19 mouse cellular contexts compared by ENCODE assay signal in genomic region chr4:46585041-46585810, GRCm38 (mm10). TPM values are rescaled to one million over a fixed set of nuclear protein-coding genes. Genes with fewer than 3 reads are reported as not detected.
DNase-seq lines count a peak whose midpoint lies in the region; ATAC-seq and TF ChIP-seq lines count a peak whose summit lies in the region.
"Had no signal": no experiment of that assay in that cellular context is flagged by ENCODE, and none has a peak within 500 bp of the region (broad histone marks: within the 10 kb centered on the region; RNA-seq: fewer than 3 reads in every experiment).

No protein-coding gene starts in this region.

- peak; percentile 46 for DNase-seq in CD4-positive, CD25-positive, alpha-beta regulatory T cell, adult 2 months (ENCODE audit: low read depth, low spot score)
- no peak for DNase-seq in heart, embryonic 10.5 days (ENCODE audit: low spot score)
- DNase-seq in liver, postnatal 0 days, result no peak
- DNase-seq in ovary, postnatal 14 days (ENCODE audit: low spot score), result no peak
- DNase-seq: kidney, adult 11 months; kidney, postnatal 14 days; lung, adult 18-20 months; lung, postnatal 36 days; retina, postnatal 1 day; thymus, postnatal 14 days had no signal

- no peak for TF ChIP-seq CTCF in liver, postnatal 0 days (IDR thresholded peaks at IDR 0.05; ENCODE audit: low read depth)

- no peak for ATAC-seq in CD4-positive, CD25-positive, alpha-beta regulatory T cell, adult 4 months
- ATAC-seq in heart, embryonic 11.5 days (replicated peaks; ENCODE audit: insufficient number of reproducible peaks, low FRiP score, low TSS enrichment), result no peak
- ATAC-seq in megakaryocyte, adult 5-6 weeks (ENCODE audit: poor library complexity, severe bottlenecking), result no peak
- ATAC-seq in liver, postnatal 0 days, result no peak
- ATAC-seq: forebrain, embryonic 13.5 days; midbrain, embryonic 15.5 days had no signal

- H3K27ac ChIP-seq in heart, embryonic 10.5 days, result 0 out of 2 replicates have a peak overlapping the region, but pooled peaks have one; percentile 53
- no peak overlapping the region for H3K27ac ChIP-seq in heart, embryonic 11.5 days (ENCODE audit: low read depth, low read length)
- H3K27ac ChIP-seq in liver, postnatal 0 days (ENCODE audit: low read depth), result peak overlapping the region; percentile 49; the same call in 1 of the 2 replicates
- H3K27ac ChIP-seq: forebrain, embryonic 13.5 days; hindbrain, embryonic 13.5 days; left cerebral cortex, adult 2 months; limb, embryonic 12.5 days; midbrain, embryonic 15.5 days had no signal

- 73% methylated on average over 13 of the region's 13 CpGs for WGBS in heart, embryonic 10.5 days
- 74% methylated on average over 13 of the region's 13 CpGs for WGBS in heart, embryonic 11.5 days (ENCODE audit: insufficient replicate concordance)
- WGBS in liver, postnatal 0 days (ENCODE audit: insufficient replicate concordance), result 58% methylated on average over 13 of the region's 13 CpGs

- peaks cover 40% of the 10 kb centered on the region for H3K4me1 ChIP-seq in heart, embryonic 10.5 days
- H3K4me1 ChIP-seq in heart, embryonic 11.5 days (ENCODE audit: control insufficient read depth, insufficient read depth, low read length), result peaks cover 7% of the 10 kb centered on the region
- H3K4me1 ChIP-seq in megakaryocyte, embryonic 14.5 days, result peaks cover 48% of the 10 kb centered on the region
- peaks cover 10% of the 10 kb centered on the region for H3K4me1 ChIP-seq in liver, postnatal 0 days (ENCODE audit: insufficient read depth)
- H3K4me1 ChIP-seq: forebrain, embryonic 13.5 days; hindbrain, embryonic 13.5 days; limb, embryonic 12.5 days; midbrain, embryonic 15.5 days had no signal

- no peak overlapping the region for H3K4me2 ChIP-seq in heart, embryonic 11.5 days
- H3K4me2 ChIP-seq in liver, postnatal 0 days (ENCODE audit: low read depth, low read length), result no peak overlapping the region
- H3K4me2 ChIP-seq: forebrain, embryonic 13.5 days; hindbrain, embryonic 13.5 days; limb, embryonic 12.5 days; midbrain, embryonic 15.5 days had no signal

- H3K36me3 ChIP-seq in heart, embryonic 10.5 days, result no peaks in the 10 kb centered on the region
- H3K36me3 ChIP-seq in heart, embryonic 11.5 days (ENCODE audit: control insufficient read depth, insufficient read depth, low read length), result no peaks in the 10 kb centered on the region
- H3K36me3 ChIP-seq in megakaryocyte, embryonic 14.5 days (replicated peaks; ENCODE audit: low read length), result no peaks in the 10 kb centered on the region
- no peaks in the 10 kb centered on the region for H3K36me3 ChIP-seq in liver, postnatal 0 days (replicated peaks; ENCODE audit: insufficient read depth, low read length)
- H3K36me3 ChIP-seq: hindbrain, embryonic 13.5 days; limb, embryonic 12.5 days; midbrain, embryonic 15.5 days had no signal

- TF ChIP-seq EP300 in liver, postnatal 0 days (IDR thresholded peaks at IDR 0.05; ENCODE audit: low read depth), result no peak

- no peaks in the 10 kb centered on the region for H3K27me3 ChIP-seq in heart, embryonic 10.5 days (ENCODE audit: insufficient read depth, poor library complexity, severe bottlenecking)
- no peaks in the 10 kb centered on the region; the same call in 1 of the 2 replicates for H3K27me3 ChIP-seq in heart, embryonic 11.5 days (ENCODE audit: control insufficient read depth, insufficient read depth, low read length)
- H3K27me3 ChIP-seq in megakaryocyte, embryonic 14.5 days (replicated peaks), result no peaks in the 10 kb centered on the region
- no peaks in the 10 kb centered on the region; the same call in 1 of the 2 replicates for H3K27me3 ChIP-seq in liver, postnatal 0 days (ENCODE audit: insufficient read depth, low read length)
- H3K27me3 ChIP-seq: forebrain, embryonic 13.5 days; hindbrain, embryonic 13.5 days; limb, embryonic 12.5 days; midbrain, embryonic 15.5 days had no signal

- no peak overlapping the region for H3K9ac ChIP-seq in heart, embryonic 11.5 days (ENCODE audit: low read depth, low read length)
- H3K9ac ChIP-seq in liver, postnatal 0 days (replicated peaks), result no peak overlapping the region
- H3K9ac ChIP-seq: forebrain, embryonic 13.5 days; hindbrain, embryonic 13.5 days; limb, embryonic 12.5 days; midbrain, embryonic 15.5 days had no signal

- no peak overlapping the region for H3K4me3 ChIP-seq in heart, embryonic 10.5 days
- no peak overlapping the region for H3K4me3 ChIP-seq in heart, embryonic 11.5 days (ENCODE audit: low read depth, low read length)
- H3K4me3 ChIP-seq in megakaryocyte, embryonic 14.5 days (replicated peaks), result peak overlapping the region; percentile 74
- no peak overlapping the region for H3K4me3 ChIP-seq in liver, postnatal 0 days (ENCODE audit: low read depth, low read length)
- H3K4me3 ChIP-seq: forebrain, embryonic 13.5 days; hindbrain, embryonic 13.5 days; left cerebral cortex, adult 2 months; limb, embryonic 12.5 days; midbrain, embryonic 15.5 days had no signal

- no peaks in the 10 kb centered on the region for H3K9me3 ChIP-seq in heart, embryonic 10.5 days
- 0 out of 2 replicates have a peak, but pooled peaks cover 2% of the 10 kb centered on the region for H3K9me3 ChIP-seq in heart, embryonic 11.5 days (replicated peaks; ENCODE audit: control insufficient read depth, low read length)
- no peaks in the 10 kb centered on the region for H3K9me3 ChIP-seq in megakaryocyte, embryonic 14.5 days
- no peaks in the 10 kb centered on the region for H3K9me3 ChIP-seq in liver, postnatal 0 days (ENCODE audit: low read length)

RNA-seq across cellular contexts. Expression of gene Coro2a, which starts 16.8 kb away (rescaled TPM):
- 100 to 1,000 TPM; 104 to 110 TPM for polyA plus RNA-seq in CD4-positive, CD25-positive, alpha-beta regulatory T cell, adult 4 months (2017; shearing (Covaris generic))
- 0.89 and 1.4 TPM in 2 replicates for polyA plus RNA-seq in heart, embryonic 10.5 days (2016; fragmentation: Nextera tagmentation; extraction: Ambion mirVana)
- polyA plus RNA-seq in heart, embryonic 11.5 days (2014; fragmentation: Nextera tagmentation; extraction: Ambion mirVana), result 0.50 and 0.56 TPM in 2 replicates
- 29.8 and 31.3 TPM in 2 replicates for polyA plus RNA-seq in megakaryocyte, embryonic 14.5 days (2012; ENCODE audit: insufficient read depth, low replicate concordance)
- 54.8 and 55.6 TPM in 2 replicates for total RNA-seq in megakaryocyte, adult 5-6 weeks (2015)
- total RNA-seq in megakaryocyte, adult 5-6 weeks (2017), result 31.4 and 31.9 TPM in 2 replicates
- polyA plus RNA-seq in liver, postnatal 0 days (2015; fragmentation: Nextera tagmentation; extraction: Ambion mirVana), result 1.7 and 2.2 TPM in 2 replicates

RNA-seq across cellular contexts. Expression of gene Trim14, which starts 49.3 kb away (rescaled TPM):
- 10 to 100 TPM; 33.2 to 35.8 TPM for polyA plus RNA-seq in CD4-positive, CD25-positive, alpha-beta regulatory T cell, adult 4 months (2017; shearing (Covaris generic))
- polyA plus RNA-seq in heart, embryonic 10.5 days (2016; fragmentation: Nextera tagmentation; extraction: Ambion mirVana), result 0.86 and 2.4 TPM in 2 replicates
- 0.49 and 1.8 TPM in 2 replicates for polyA plus RNA-seq in heart, embryonic 11.5 days (2014; fragmentation: Nextera tagmentation; extraction: Ambion mirVana)
- polyA plus RNA-seq in megakaryocyte, embryonic 14.5 days (2012; ENCODE audit: insufficient read depth, low replicate concordance), result 2.0 and 8.1 TPM in 2 replicates
- total RNA-seq in megakaryocyte, adult 5-6 weeks (2015), result 9.7 and 13.3 TPM in 2 replicates
- total RNA-seq in megakaryocyte, adult 5-6 weeks (2017), result 26.8 and 42.5 TPM in 2 replicates
- 14.1 and 16.2 TPM in 2 replicates for polyA plus RNA-seq in liver, postnatal 0 days (2015; fragmentation: Nextera tagmentation; extraction: Ambion mirVana)
